Mouse (Mus musculus) cerebral cortex, adult 2 months (tissue): ENCODE data around the gene Cdk7.

Experiments
- WGBS: fragments of 180-500 bp; shearing (Covaris S2); methylation state at CpG from one replicate; pipeline ENCODE4 v1.1.7; 2018; 5-methylcytosine and 5-hydroxymethylcytosine counted together

The Cdk7 gene

DNA sequence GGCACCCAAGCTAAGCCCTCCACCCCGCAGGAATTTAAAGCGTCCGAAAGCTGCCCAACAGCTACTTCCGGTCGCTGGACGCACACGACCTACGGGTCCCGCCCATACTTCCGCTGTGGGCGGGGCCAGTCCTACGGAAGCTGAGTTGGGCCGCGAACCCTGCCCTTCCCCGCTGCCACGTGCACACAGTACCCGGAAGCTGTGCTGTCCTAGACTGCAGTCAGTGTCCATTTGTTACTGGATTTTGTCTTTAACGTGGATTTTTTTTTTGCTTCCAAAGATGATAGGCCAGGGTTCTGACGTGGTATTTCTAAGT, at the start of gene Cdk7:
Cdk7 (minus strand) TSS at position 79 of the 316 bp plus-strand sequence.
- 0% methylated on average over 19 of the region's 19 CpGs for WGBS

DNA sequence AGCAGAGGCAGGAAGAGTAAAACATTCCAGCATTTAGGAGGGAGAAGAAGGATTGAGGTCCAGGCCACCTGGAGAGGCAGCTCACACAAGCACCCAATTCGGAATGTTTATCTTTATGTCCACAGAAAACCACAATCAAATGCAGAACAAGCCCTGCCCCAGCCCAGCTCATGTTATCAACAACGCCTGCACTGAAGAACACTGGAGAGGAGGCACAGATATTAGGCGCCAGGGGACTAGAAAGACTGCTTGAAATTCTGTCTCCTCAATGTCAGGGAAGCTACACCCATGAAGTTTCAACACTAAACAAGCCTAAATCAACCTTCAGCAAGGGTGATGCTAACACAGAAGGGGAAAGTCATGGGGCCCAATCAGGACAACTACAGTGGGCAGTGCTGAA, 46.8 kb upstream of the Cdk7 start:
- 85% methylated on average over 3 of the region's 3 CpGs for WGBS

DNA sequence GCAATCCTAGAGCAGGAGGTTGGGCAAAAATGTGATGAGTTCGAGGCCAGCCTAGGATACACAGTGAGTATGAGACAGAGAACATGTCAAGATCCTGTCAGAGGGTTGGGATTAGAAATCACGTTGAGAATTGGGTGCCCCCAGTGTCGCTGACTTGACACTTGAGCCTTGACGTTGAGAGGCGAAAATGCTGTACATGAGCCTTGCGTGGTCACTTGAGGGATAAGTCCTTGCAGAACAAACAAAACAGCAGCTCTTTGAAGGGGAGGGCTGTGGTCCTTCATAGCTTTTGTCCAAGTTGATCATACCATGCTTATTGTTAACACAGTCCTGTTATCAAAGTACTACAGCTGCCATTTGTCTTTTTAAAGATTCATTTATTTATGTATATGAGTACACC, 46.0 kb upstream of the Cdk7 start:
- 65% methylated on average over 6 of the region's 6 CpGs for WGBS

DNA sequence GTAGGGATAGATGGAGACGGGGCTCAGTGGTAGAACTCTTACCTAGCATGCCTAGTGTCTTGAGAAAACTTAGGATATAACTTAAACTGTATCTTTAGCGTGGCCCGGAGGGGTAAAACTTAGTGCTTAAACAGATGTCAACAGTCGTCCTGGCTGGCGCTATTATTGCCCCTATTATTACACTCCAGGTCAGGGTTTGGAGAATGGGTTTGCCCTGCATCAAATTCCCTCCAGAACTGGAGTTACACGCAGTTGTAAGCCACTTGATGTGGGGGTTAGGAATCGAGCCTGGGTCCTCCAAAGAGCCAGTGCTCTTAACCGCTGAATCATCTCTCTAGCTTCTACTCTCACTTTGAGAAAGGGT, 45.3 kb upstream of the Cdk7 start:
- WGBS: 4% methylated on average over 8 of the region's 8 CpGs

DNA sequence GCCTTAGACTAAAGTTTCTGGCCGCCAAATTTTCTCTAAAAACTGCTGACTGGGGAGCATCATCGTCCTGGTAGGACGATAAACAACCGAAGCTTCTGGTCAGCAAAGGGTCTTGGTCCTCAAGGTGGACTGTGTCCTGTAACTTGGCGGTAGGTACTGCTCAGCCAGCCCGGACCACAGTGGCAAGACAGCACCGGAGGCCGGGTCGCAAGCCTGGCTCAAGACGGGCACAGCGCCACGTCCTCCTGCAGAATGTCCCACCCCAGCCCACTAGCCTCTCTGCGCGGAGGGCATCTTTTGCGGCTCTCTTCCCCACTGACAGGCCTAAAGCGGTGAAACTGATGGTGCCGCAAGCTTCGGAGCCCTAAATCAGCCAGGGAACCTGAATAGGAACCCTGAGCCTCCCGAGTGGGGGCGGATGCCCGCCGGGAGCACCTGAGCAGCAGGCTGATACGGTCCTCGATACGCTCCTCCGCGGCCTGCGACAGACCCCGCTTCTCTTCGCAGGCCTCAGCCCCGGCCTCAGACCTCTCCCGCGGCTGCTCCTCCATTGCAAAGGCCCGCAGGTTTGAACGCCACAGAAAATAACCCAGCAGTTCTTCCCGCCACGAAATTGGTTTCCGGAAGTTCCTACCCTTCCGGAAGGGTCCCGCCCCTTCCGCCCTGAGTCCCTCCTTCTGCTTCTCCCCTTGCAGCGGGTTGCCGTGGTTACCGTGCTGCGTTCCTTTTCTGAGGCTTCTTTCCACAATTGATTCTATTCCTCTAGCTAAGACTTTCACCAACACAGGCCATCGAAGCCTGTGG, 44.7 kb upstream of the Cdk7 start, which contains the start of gene Cenph:
Cenph (minus strand) TSS at position 648 of the 804 bp plus-strand sequence.
- WGBS: under 1% methylated on average over 46 of the region's 46 CpGs

DNA sequence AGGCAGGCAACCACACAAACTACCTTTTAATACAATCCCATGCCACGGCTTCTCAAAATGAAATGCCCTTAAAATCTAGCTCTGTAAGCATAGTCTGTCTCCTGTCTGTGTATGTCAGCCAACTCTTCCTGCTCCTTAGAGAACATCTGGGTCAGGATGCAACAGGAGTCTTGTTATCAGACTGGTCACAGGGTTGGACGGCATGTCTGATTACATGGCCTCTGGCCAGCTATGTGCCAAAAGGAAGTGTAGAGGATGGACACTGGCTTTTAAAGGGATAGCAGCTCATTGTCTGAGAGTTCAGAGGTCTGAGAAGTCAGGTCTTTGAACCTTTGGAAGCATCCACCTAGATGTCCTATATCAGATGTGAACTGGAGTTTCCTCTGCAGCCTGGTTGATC, 24.6 kb upstream of the Cdk7 start:
- WGBS: 78% methylated on average over 2 of the region's 2 CpGs

DNA sequence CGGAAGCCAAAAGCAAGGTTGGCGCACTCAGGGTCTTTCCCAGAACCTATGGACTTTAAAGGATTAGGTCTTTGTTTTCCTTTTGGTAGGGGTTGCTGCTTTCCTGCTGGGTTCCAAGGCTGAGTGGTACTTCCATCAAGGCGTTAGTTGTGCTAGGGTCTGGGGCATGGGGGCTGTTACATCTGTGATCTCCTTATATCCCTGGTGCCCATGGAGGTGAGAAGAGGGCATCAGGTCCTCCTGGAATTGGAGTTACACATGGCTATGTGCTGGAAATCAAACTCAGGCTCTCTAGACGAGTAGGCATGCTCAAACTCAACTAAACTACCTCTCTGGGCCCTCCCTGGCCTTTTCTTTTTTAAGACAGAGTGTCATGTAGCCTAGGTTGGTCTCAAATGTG, 23.4 kb upstream of the Cdk7 start:
- WGBS: 80% methylated on average over 4 of the region's 4 CpGs

DNA sequence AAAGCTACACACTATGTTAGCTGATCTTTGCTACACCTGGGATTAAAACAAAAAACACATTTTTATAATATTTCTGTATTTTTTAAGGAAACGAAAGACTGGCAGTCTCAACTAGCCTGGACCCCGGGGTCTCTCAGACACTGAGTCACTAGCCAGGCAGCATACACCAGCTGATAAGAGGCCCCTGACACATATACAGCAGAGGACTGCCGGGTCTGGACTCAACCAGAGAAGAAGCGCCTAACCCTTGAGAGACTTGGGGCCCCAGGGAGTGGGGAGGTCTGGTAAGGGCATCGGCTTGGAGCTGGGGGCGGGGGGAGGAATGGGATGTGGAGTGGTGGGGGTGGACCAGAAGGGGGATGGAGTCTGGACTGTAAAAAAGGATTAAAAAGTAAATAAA, 22.3 kb upstream of the Cdk7 start:
- 93% methylated on average over 6 of the region's 6 CpGs for WGBS

DNA sequence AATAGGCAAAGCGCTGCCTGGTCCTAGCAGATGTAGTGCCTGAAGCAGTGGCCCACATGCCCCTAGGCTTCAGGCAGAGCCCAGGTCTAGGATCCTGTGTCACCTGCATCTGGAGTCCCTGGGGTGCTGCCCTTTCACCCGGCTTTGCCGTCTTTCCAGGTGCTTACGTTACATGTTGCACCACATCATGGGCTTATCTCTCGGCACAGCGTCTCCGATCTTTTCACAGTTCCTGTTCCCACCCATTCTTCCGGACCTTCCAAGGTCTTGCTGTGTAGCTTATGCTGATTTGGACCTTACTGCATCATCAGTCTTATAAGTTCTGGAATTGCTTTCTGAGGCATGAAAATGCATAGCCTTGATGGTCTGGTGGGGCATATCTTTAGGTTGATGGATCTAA, 21.8 kb upstream of the Cdk7 start:
- WGBS: 83% methylated on average over 8 of the region's 8 CpGs

DNA sequence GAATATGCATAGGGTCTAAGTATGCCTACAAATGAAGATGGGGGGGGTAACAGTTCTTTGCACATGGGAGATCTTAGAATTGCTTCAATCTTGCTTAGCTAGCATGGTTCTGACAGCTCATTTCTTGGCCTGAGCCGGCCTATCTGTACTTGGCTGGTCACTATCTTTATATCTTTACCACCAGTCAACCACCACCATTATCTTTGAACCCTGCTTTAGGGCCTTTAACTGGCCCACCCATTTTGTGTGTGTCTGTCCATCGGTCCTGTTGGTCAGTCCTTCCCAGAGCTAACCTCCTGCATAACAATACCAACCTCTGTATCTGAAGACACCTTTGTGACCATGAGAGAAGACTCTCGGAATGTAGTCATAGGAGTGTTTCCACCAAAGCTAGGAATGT, 20.7 kb upstream of the Cdk7 start:
- 89% methylated on average over 3 of the region's 3 CpGs for WGBS

DNA sequence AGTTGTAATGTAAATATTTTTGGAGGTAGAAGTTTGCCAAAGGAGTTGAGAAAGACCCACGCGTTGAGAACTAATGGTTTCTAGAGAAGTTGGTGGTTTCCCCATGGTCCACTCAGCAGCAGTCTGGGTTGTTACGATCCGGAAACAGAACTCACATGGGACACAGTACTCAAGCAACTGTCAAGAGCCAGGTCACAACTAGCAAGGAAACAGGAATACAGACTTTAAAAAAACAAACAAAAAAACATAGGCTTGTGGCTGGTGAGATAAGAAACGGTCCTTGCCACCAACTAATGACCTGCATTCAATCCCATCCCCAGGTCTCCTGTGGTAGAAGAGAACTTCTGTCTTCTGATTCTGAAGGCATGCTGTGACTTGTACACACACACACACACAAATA, 20.1 kb upstream of the Cdk7 start:
- WGBS: 78% methylated on average over 5 of the region's 5 CpGs

DNA sequence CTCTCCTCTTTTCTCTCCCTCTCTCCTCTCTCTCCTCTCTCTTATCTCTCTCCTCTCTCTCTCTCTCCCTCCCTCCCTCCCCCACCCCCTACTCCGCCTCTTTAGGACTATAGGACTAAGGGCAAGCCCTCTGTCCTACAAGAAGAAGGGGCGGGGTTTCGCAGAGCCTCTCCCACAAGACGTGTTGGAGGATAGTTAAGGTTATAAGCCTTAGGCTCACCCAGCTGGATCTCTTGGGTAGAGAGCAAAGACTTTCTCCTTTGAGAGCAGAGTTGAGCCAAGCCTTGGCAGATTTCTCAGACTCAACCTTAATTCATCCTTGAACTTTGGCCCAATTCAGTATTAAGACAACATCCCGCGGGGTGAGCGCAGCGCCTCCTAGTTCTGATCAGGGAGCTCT, 17.9 kb upstream of the Cdk7 start:
- 61% methylated on average over 8 of the region's 8 CpGs for WGBS

DNA sequence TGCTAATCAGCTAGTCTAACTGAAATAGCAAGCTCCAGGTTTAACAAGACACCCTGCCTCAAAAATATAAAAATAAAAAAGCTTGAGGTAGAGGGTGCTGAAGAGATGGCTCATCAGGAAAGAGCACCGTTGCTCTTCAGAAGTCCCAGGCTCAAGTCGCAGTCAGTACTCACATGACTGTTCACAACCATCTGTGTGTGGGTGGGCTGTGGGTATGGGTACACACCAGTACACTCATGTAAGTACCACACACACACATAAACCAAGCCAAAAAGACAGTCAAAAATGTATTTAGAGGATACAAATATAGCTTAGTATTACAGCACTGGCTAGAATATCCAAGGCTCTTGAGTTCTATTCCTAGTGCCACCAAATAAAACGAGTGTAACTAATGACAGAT, 15.4 kb upstream of the Cdk7 start:
- WGBS: 46% methylated on average over 3 of the region's 3 CpGs

DNA sequence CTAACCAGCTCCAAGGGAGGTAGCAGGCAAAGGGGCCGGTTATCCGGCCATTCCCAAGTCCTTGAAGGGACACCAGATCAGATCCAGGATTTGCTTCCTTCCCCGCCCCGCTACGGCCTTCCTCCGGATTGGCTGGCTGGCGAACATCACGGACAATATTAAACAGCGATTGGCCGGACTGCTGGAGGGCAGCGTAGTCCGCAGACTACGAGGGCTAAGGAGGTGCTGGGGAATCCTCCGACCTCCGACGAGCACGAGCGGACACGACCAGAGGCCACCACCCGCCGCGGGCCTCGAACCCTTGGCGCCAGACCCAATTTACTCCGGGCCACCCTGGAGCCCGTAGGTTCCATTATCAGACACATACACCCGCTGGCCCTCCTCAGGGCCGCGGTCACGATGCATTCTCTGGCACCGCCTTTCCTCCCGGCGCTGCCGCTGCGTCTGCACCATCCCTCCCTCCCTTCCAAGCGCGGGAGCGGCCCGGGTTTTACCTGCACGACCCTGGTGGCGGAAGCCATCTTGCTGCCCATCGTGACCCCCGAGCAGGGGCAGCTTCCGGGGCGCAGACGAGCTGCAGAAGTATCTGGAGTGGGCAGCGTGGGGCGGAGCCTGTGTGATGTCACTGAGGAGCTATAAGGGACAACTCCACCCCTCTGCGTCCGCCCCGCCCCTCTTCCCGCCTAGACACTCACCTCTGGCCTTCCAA, 13.5 kb upstream of the Cdk7 start, which contains the start of gene Mrps36:
Mrps36 (minus strand) TSS at position 624 of the 709 bp plus-strand sequence.
- WGBS: 0% methylated on average over 52 of the region's 52 CpGs

DNA sequence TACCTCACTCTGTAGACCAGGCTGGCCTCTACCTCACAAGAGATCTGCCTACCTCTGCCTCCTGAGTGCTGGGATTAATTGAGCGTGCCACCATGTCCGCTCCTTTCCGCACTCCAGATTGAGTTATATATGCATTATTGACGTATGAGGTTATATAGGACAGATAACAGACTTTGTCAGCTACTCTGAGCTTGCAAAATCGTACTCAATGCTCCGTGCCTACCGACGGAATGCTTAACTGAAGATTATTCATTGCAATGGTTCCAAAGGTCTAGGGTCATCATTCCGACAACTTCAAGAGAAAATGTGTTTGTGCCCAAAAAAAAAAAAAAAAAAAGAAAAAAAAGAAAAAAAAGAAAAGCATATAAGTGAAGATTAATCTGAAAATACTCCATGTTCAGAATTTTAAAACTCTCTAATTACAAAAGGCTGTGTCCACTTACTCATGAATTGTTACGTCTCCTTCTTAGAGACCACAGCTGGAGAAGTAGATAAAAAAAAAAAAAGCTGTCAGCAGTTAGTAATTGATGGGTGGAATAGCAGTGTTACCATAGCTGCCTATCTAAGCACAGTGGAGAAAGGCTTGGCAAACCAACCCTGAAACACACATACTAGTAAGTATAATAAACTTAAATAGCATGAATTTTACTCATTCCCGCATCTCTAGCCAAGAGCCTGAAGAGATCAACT, 12.8 kb upstream of the Cdk7 start:
- WGBS: 71% methylated on average over 11 of the region's 11 CpGs

DNA sequence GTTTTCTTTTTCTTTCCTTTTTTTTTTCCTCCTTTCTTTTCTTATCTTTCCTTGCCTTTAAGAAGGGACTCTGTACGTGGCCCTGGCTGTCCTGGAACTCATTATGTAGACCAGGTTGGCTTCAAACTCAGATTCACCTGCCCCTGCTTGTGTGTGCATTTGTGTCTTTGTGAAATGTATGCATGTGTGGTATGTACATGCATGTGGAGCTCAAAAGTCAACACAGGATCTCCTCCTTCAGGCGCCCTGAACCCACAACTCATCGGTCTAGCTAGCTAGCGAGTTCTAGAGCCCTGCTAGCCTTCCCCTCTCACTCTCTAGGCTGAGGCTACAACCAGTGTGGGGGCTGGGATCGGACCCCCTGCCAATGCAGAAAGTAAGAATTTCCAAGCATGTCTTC, 12.1 kb upstream of the Cdk7 start:
- WGBS: 90% methylated on average over 5 of the region's 5 CpGs

DNA sequence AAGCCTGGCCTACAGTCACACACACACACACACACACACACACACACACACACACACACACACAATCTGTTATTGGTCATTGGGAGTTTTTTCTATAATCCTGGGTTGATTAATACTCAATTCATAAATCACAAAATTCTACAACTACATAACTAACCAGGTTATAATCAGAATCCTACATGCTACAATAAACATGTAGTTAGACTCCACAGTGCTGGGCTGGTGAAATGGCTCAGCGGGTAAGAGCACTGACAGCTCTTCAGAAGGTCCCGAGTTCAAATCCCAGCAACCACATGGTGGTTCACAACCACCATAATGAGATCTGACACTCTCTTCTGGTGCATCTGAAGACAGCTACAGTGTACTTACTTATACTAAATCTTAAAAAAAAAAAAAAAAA, 2.0 kb upstream of the Cdk7 start:
- WGBS: 96% methylated on average over 2 of the region's 2 CpGs

DNA sequence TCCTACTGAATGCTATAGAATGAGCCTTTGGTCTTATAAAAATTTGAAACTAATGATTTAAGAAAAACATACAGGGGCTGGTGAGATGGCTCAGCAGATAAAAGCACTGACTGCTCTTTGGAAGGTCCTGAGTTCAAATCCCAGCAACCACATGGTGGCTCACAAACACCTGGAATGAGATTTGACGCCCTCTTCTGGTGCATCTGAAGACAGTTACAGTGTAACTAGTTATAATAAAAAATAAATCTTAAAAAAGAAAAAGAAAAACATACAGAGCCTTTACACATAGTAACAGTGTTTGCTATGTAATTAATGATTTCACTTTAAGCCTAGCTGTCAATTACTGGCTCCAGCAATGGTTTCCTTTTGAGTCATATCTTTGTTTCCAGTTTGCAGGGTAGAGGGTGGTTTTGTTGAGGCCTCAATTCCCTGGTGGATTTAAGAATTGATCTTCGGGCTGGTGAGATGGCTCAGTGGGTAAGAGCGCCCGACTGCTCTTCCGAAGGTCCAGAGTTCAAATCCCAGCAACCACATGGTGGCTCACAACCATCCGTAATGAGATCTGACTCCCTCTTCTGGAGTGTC, 815 bp upstream of the Cdk7 start:
- 91% methylated on average over 6 of the region's 6 CpGs for WGBS

DNA sequence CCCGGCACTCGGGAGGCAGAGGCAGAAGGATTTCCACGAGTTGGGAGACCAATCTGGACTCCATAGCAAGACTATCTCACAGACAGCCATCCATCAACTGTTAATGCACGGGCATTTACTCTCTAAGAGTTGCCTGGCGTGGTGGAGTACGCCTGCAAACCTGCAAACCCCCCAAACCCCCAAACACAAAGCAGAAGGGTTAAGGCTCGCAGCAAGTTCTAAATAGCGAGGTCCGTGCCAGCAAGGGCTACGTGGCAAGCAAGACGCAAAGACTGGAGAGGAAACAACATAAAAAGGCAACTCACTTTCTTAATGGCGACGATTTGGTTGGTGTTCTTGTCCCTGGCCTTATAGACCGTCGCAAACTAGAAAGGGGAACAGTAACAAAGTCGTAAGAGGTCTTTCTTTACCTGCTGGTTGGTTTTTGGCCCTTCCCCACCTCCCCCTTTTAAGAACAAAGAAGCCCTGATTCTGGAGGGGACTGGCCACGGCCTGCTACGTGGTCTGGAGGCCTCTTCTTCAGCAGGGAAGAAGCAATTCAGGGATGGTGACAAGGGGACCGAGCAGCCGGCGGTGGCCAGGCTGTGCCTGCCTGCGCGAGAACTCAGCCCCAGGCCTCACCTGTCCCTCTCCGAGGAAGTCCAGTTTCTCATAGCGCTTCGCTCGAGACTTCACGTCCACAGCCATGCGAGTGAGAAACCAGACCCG, 432 bp downstream of the Cdk7 start:
- WGBS: under 1% methylated on average over 30 of the region's 30 CpGs

DNA sequence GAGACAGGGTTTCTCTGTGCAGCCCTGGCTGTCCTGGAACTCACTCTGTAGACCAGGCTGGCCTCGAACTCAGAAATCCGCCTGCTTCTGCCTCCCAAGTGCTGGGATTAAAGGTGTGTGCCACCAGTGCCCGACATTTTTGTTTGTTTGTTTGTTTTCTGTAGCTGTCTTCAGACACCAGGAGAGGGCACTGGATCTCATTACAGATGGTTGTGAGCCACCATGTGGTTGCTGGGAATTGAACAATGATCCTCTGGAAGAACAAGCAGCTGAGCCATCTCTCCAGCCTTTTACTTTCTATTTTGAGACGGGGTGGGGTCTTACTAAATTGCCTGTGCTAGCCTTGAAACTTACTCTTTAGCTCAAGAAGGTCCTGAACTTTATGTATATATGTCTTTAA, 2.2 kb downstream of the Cdk7 start:
- WGBS: 91% methylated on average over 4 of the region's 4 CpGs

DNA sequence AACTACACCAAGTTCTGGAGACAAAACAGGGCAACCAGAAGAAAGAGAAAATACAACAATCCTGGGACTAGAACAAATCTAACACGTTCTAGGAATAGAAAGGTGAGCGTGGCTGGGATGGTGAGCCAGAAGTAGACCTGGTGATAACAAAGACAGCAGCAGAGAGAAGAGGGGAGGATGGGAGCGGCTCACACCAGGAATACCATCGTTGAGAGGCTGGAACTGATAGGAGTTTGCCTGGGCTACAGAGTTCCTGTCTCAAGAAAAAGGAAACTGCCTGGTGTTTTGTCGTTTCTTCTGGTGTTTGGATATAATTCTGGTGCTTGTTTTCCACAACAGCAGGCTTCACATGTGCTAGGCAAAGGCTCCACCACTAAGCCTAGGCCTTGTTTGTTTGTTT, 2.7 kb downstream of the Cdk7 start:
- WGBS: 90% methylated on average over 5 of the region's 5 CpGs

DNA sequence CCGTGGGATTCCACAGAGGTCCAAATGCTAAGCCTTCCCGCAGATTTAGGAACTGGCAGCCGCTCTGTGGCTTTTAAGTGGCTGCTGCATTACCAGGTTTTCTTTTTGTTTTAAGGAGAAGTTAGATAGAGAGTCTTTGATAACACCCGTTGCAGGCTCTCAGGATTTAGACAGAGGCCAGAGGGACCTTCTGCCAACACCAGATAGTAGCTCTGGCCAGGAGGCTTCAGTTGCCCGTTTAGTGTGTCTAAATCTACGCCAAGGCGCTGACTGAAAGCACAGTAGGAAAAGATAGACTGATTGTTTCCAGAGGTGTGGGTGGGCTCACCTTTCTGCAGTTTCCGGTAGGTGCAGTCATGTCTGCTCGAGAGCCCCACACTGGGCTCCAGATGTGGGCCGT, 5.5 kb downstream of the Cdk7 start:
- WGBS: 81% methylated on average over 10 of the region's 10 CpGs
